Mouse (Mus musculus): ENCODE measurements around the gene Dpep2nb.
A peak's percentile ranks its signal among the peaks of the same experiment; 100 is the strongest.
"Not testable (repeated sequence)": the region's sequence is repeated elsewhere in the genome, so short reads cannot be mapped to it uniquely, and the experiment has no call there.

Dpep2nb gene

GRCm38 (mm10) chr8:106006413-106006812, 638 bp upstream of the Dpep2nb start:
- DNase-seq (ENCODE audit: low read depth, low spot score), result peak; percentile 25

GRCm38 (mm10) chr8:106004538-106005207, 1.1 kb downstream of the Dpep2nb start:
- no peak for DNase-seq (ENCODE audit: low read depth, low spot score)

GRCm38 (mm10) chr8:106001908-106002307, 3.9 kb downstream of the Dpep2nb start:
- no peak for DNase-seq (ENCODE audit: low read depth, low spot score)

DNA sequence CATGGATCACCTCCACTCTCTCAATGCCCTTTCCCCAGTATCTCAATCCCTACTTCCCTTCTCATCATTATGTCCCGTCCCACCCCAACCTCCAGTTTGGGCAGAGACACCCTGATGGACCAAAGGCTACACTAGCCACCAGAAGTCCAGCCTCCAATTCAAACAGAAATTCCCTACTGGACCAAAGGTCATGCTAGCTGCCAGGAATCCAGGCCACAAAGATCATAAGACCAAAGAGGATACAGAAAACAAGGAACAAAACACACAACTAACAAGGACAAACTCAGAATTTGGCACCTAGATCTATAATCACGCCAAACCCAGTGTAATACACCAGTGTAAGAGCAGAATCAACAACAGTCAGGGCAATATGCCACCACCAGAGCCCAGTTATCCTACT, 6.8 kb downstream of the Dpep2nb start:
- DNase-seq (ENCODE audit: low read depth, low spot score), result no peak

DNA sequence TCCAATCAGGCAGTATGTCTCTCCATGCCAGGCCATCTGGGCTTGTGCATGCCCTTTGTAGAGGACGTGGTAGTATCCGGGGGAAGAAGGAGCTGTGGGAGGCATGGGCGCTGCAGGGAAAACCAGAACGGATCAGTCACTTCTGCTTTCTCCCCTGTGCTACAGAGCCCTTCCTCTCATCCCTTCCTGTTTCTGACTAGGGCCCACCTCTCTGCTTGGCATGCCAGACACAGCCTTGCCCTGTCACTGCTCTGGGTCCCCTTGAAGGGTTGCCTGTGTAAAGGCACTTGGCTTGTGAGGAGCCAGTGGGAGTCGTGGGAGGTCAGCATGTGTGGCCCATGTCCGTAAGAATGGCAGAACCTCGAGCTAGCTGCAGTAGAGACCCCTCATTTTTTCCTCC, 9.4 kb downstream of the Dpep2nb start:
- no peak for DNase-seq (ENCODE audit: low read depth, low spot score)

GRCm38 (mm10) chr8:105993226-105993625, 12.5 kb downstream of the Dpep2nb start:
- no peak for DNase-seq (ENCODE audit: low read depth, low spot score)

- no peak for DNase-seq (ENCODE audit: low read depth, low spot score)
These were observed 13.3 kb downstream of the Dpep2nb start for GRCm38 (mm10) chr8:105992499-105992898.

GRCm38 (mm10) chr8:105991546-105991945, 14.2 kb downstream of the Dpep2nb start:
- no peak for DNase-seq (ENCODE audit: low read depth, low spot score)

GRCm38 (mm10) chr8:105990856-105991387, 14.9 kb downstream of the Dpep2nb start, which contains the start of gene Dus2:
Dus2 (plus strand) TSS chr8:105991337.
- DNase-seq (ENCODE audit: low read depth, low spot score), result peak; percentile 95

DNA sequence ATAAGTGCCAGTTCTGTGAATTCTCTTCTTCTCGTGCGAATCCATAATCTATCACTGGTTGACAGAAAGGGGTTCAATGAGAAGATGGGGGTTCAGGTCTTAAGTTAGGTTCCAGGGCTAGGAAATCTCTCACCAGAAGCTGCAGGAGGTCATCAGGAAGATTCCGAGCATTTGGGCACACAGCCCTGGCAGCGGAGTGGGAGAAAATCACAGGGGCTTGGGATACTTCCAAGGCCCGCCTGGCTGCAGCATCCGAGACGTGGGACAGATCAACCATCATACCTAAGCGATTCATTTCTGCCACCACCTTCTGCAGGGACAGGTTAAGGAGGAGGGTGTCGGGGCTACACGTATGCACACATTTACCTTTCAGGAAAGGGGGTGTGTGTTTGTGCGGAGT, 17.2 kb downstream of the Dpep2nb start:
- DNase-seq (ENCODE audit: low read depth, low spot score), result no peak

DNA sequence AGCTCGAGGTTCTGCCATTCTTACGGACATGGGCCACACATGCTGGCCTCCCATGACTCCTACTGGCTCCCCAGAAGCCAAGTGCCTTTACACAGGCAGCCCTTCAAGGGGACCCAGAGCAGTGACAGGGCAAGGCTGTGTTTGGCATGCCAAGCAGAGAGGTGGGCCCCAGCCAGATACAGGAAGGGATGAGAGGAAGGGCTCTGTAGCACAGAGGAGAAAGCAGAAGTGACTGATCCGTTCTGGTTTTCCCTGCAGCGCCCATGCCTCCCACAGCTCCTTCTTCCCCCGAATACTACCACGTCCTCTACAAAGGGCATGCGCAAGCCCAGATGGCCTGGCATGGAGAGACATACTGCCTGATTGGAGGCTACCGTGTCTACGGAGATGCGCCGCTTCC, 22.4 kb downstream of the Dpep2nb start:
- not testable (repeated sequence) for DNase-seq (ENCODE audit: low read depth, low spot score)

GRCm38 (mm10) chr8:105981146-105981545, 24.6 kb downstream of the Dpep2nb start:
- DNase-seq (ENCODE audit: low read depth, low spot score), result no peak

- peak; percentile 72 for DNase-seq (ENCODE audit: low read depth, low spot score)
These were observed 26.4 kb downstream of the Dpep2nb start, which contains the start of gene Dpep3 for GRCm38 (mm10) chr8:105979325-105979724. Dpep3 (minus strand) TSS chr8:105979429.

GRCm38 (mm10) chr8:105975363-105975762, 30.4 kb downstream of the Dpep2nb start:
- DNase-seq (ENCODE audit: low read depth, low spot score), result peak; percentile 87

DNA sequence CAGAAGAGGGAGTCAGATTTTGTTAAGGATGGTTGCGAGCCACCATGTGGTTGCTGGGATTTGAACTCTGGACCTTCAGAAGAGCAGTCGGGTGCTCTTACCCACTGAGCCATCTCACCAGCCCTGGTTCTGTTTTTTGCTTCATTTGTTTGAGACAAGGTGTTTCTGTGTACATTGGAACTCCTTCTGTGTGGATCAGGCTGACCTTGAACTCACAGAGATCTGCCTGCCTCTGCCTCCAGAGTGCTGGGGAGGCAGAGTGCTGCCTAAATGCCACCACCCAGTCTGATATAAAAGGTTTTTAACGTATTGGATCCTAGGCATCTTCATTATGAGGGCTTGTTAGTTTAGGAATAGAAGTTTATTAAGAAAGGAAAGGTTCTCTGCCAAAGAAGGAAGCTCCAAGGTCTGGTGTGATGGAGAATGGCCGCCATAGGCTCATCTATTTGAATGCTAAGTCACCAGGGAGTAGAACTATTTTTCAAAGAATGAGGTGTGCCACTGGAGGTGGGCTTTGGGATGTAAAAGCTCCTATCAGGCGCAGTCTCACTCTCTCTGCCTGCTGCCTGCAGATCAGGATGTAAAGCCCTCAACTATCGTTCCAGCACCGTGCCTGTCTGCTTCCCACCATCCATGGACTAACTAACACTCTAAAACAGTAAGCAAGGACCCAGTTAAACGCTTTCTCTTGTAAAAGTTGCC, 34.6 kb downstream of the Dpep2nb start:
- peak; percentile 90 for DNase-seq (ENCODE audit: low read depth, low spot score)

DNA sequence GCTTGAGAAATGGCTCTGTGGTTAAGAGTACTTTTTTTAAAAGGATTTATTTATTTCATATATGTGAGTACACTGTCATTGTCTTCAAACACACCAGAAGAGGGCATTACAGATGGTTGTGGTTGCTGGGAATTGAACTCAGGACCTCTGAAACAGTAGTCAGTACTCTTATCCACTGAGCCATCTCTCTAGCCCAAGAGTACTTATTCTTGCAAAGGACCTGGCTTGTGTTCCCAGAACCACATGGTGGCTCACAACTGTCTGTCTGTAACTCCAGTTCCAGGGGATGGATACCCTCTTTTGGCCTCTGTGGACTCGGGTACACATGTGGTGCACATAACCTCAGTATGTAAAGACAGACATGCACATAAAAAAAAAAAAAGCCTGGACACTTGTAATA, 36.4 kb downstream of the Dpep2nb start:
- no peak for DNase-seq (ENCODE audit: low read depth, low spot score)

- DNase-seq (ENCODE audit: low read depth, low spot score), result peak; percentile 95
These were observed 39.0 kb downstream of the Dpep2nb start for GRCm38 (mm10) chr8:105966692-105967311.

DNA sequence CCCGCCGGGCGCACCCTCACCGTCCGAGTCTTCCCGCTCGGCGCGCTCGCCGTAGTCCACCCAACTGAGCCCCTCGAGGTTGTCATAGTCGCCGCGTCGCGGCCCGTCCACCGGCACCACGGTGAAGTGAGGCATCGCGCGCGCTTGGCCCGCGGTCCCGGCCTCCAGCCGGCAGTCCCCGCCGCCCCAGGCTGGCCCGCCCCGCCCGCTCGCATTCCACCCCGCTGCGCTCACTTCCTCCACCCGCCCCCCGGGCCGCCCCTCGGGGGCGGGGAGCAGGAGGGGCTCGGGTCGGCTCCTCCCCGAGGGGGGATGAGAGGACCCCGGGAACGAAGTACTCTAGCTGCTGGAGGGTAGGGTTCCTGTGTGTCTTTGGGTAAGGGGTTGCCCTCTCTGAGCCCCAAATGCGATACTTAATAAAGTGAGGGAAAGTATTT, 39.9 kb downstream of the Dpep2nb start, which contains the start of gene Slc12a4:
TSS of gene Slc12a4 (minus strand) at position 193 of the 437 bp plus-strand sequence.
- DNase-seq (ENCODE audit: low read depth, low spot score), result peak; percentile 74

DNA sequence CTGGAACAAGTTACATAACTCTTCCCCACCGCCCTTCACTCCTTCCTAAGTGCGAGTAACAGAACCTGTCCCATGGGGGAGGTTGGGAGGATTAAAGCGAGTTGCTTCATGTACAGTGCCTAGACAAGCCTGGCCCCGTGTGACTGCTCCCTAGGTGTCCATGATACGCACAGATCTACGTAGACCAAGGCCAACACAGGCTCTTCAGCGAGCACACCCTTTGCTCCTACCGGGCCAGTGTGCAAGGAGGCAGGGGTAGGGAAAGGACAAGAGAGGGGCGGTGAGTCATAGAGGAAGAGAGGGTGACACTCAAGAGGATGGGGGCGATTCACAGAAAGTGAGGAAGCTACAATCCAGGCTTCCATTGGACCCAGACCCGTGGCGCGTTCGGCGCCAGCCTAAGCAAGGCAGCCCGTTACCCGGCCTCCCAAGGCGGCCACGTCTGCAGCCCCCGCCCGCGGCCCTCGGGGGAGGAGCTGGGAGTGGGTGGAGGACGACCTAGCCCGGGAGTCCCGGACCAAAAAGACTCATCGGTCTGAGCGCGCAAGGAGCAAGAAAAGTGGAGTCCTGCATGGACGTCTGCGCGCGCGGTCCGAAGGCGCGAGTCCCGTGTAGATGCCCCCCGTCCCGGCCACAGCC, 40.4 kb downstream of the Dpep2nb start:
- DNase-seq (ENCODE audit: low read depth, low spot score), result peak; percentile 45

- DNase-seq (ENCODE audit: low read depth, low spot score), result no peak
These were observed 41.1 kb downstream of the Dpep2nb start for GRCm38 (mm10) chr8:105964506-105965265.

GRCm38 (mm10) chr8:105961536-105961935, 44.2 kb downstream of the Dpep2nb start:
- no peak for DNase-seq (ENCODE audit: low read depth, low spot score)

Data from ES-CJ7 (cell line).